Comparison of ENCODE assay signal across 11 mouse cellular contexts in genomic region chr9:73063621-73064290, GRCm38 (mm10). TPM values are rescaled to one million over a fixed set of nuclear protein-coding genes. Genes with fewer than 3 reads are reported as not detected.
DNase-seq lines count a peak whose midpoint lies in the region; ATAC-seq lines count a peak whose summit lies in the region.
"Had no signal": no experiment of that assay in that cellular context is flagged by ENCODE, and none has a peak within 500 bp of the region (broad histone marks: within the 10 kb centered on the region; RNA-seq: fewer than 3 reads in every experiment).

No protein-coding gene starts in this region.

- DNase-seq in heart, postnatal 14 days, result no peak
- DNase-seq in embryonic facial prominence, embryonic 11.5 days (ENCODE audit: low spot score), result peak; percentile 81
- no peak for DNase-seq in cerebellum, postnatal 36 days
- no peak for DNase-seq in cerebellum, adult 9-11 months
- DNase-seq in right cerebral cortex, adult 18-20 months, result no peak
- DNase-seq: cerebellum, adult 8-10 months; thymus, postnatal 36 days had no signal

- no peak overlapping the region for H3K27ac ChIP-seq in heart, embryonic 15.5 days
- peak overlapping the region; percentile 7; the same call in 1 of the 2 replicates for H3K27ac ChIP-seq in embryonic facial prominence, embryonic 11.5 days (replicated peaks; ENCODE audit: low read depth, low read length)
- H3K27ac ChIP-seq in kidney, embryonic 14.5 days (ENCODE audit: low read depth, low read length), result no peak overlapping the region; the same call in 1 of the 2 replicates
- no peak overlapping the region for H3K27ac ChIP-seq in neural tube, embryonic 12.5 days

- H3K4me1 ChIP-seq in heart, embryonic 15.5 days (replicated peaks), result peaks cover 19% of the 10 kb centered on the region
- no peaks in the 10 kb centered on the region for H3K4me1 ChIP-seq in embryonic facial prominence, embryonic 11.5 days (ENCODE audit: control insufficient read depth, insufficient read depth, low read length)
- H3K4me1 ChIP-seq in kidney, embryonic 14.5 days (ENCODE audit: control insufficient read depth, insufficient read depth, low read length), result peaks cover 20% of the 10 kb centered on the region; the same call in 1 of the 2 replicates
- H3K4me1 ChIP-seq in neural tube, embryonic 12.5 days, result peaks cover 24% of the 10 kb centered on the region

- H3K36me3 ChIP-seq in heart, embryonic 15.5 days, result no peaks in the 10 kb centered on the region; the same call in 1 of the 2 replicates
- H3K36me3 ChIP-seq in embryonic facial prominence, embryonic 11.5 days (replicated peaks; ENCODE audit: control insufficient read depth, insufficient read depth, low read depth, low read length), result no peaks in the 10 kb centered on the region
- no peaks in the 10 kb centered on the region for H3K36me3 ChIP-seq in kidney, embryonic 14.5 days (ENCODE audit: control insufficient read depth, insufficient read depth, low read length)
- H3K36me3 ChIP-seq in neural tube, embryonic 12.5 days, result no peaks in the 10 kb centered on the region

- no peaks in the 10 kb centered on the region for H3K27me3 ChIP-seq in heart, embryonic 15.5 days
- H3K27me3 ChIP-seq in embryonic facial prominence, embryonic 11.5 days (ENCODE audit: control insufficient read depth, insufficient read depth, low read length), result no peaks in the 10 kb centered on the region
- no peaks in the 10 kb centered on the region for H3K27me3 ChIP-seq in kidney, embryonic 14.5 days (ENCODE audit: control insufficient read depth, insufficient read depth, low read length)
- no peaks in the 10 kb centered on the region for H3K27me3 ChIP-seq in neural tube, embryonic 12.5 days (replicated peaks)

- peak overlapping the region; percentile 36 for H3K4me2 ChIP-seq in heart, embryonic 15.5 days
- H3K4me2 ChIP-seq in embryonic facial prominence, embryonic 11.5 days (ENCODE audit: low read depth, low read length), result peak overlapping the region; percentile 38
- H3K4me2 ChIP-seq in kidney, embryonic 14.5 days (replicated peaks; ENCODE audit: low read depth, low read length), result peak overlapping the region; percentile 37
- peak overlapping the region; percentile 34 for H3K4me2 ChIP-seq in neural tube, embryonic 12.5 days (replicated peaks)

- H3K4me3 ChIP-seq in heart, embryonic 15.5 days, result no peak overlapping the region
- H3K4me3 ChIP-seq in embryonic facial prominence, embryonic 11.5 days (ENCODE audit: low read depth, low read length), result no peak overlapping the region
- H3K4me3 ChIP-seq in kidney, embryonic 14.5 days (ENCODE audit: low read length), result peak overlapping the region; percentile 10
- no peak overlapping the region for H3K4me3 ChIP-seq in neural tube, embryonic 12.5 days

- ATAC-seq in heart, embryonic 15.5 days (replicated peaks; ENCODE audit: insufficient number of reproducible peaks, insufficient read depth, low FRiP score, low read depth), result no peak; the same call in 1 of the 2 replicates
- ATAC-seq in embryonic facial prominence, embryonic 11.5 days (replicated peaks; ENCODE audit: insufficient number of reproducible peaks, low FRiP score, low TSS enrichment, low read depth), result peak; percentile 64; the same call in 1 of the 2 replicates
- ATAC-seq in kidney, embryonic 14.5 days (ENCODE audit: low FRiP score, low TSS enrichment), result peak; percentile 51; the same call in 1 of the 2 replicates
- ATAC-seq in neural tube, embryonic 12.5 days (ENCODE audit: low FRiP score, low read depth), result no peak

- no peaks in the 10 kb centered on the region for H3K9me3 ChIP-seq in heart, embryonic 15.5 days (replicated peaks)
- H3K9me3 ChIP-seq in embryonic facial prominence, embryonic 11.5 days (replicated peaks; ENCODE audit: control insufficient read depth, low read length), result no peaks in the 10 kb centered on the region
- H3K9me3 ChIP-seq in kidney, embryonic 14.5 days (ENCODE audit: control insufficient read depth, low read length), result no peaks in the 10 kb centered on the region
- no peaks in the 10 kb centered on the region for H3K9me3 ChIP-seq in neural tube, embryonic 12.5 days
- H3K9me3 ChIP-seq: G1E had no signal

- intact Hi-C loops in heart, postnatal 14 days (cut with DNase I), result no loop called here

- H3K9ac ChIP-seq in heart, embryonic 15.5 days, result no peak overlapping the region
- H3K9ac ChIP-seq in embryonic facial prominence, embryonic 11.5 days (replicated peaks; ENCODE audit: low read length), result peak overlapping the region; percentile 32; the same call in 1 of the 2 replicates
- peak overlapping the region; percentile 8; the same call in 1 of the 2 replicates for H3K9ac ChIP-seq in kidney, embryonic 14.5 days (ENCODE audit: low read depth, low read length)
- H3K9ac ChIP-seq in neural tube, embryonic 12.5 days, result no peak overlapping the region

- WGBS in heart, embryonic 15.5 days, result 28% methylated on average over 15 of the region's 15 CpGs
- 13% methylated on average over 15 of the region's 15 CpGs for WGBS in embryonic facial prominence, embryonic 11.5 days
- 11% methylated on average over 15 of the region's 15 CpGs for WGBS in kidney, embryonic 14.5 days
- 30% methylated on average over 15 of the region's 15 CpGs for WGBS in neural tube, embryonic 12.5 days

RNA-seq across cellular contexts. Expression of gene Rab27a, which starts 19.1 kb away (rescaled TPM):
- 3.7 and 7.8 TPM in 2 replicates for polyA plus RNA-seq in heart, embryonic 15.5 days (2015; fragmentation: Nextera tagmentation; extraction: Ambion mirVana)
- 1 to 10 TPM; 5.6 to 6.7 TPM for total RNA-seq in heart, postnatal 14 days (2021)
- polyA plus RNA-seq in embryonic facial prominence, embryonic 11.5 days (2014; fragmentation: Nextera tagmentation; extraction: Ambion mirVana), result 2.4 and 2.5 TPM in 2 replicates
- 1.2 and 1.3 TPM in 2 replicates for polyA plus RNA-seq in kidney, embryonic 14.5 days (2014; fragmentation: Nextera tagmentation; extraction: Ambion mirVana)
- 1.2 and 1.3 TPM in 2 replicates for polyA plus RNA-seq in neural tube, embryonic 12.5 days (2016; fragmentation: Nextera tagmentation; extraction: Ambion mirVana)

RNA-seq across cellular contexts. Expression of gene Pigb, which starts 23.6 kb away (rescaled TPM):
- 4.7 and 8.0 TPM in 2 replicates for polyA plus RNA-seq in heart, embryonic 15.5 days (2015; fragmentation: Nextera tagmentation; extraction: Ambion mirVana)
- total RNA-seq in heart, postnatal 14 days (2021), result 1 to 10 TPM; 2.6 to 2.8 TPM
- polyA plus RNA-seq in embryonic facial prominence, embryonic 11.5 days (2014; fragmentation: Nextera tagmentation; extraction: Ambion mirVana), result 17.9 and 18.1 TPM in 2 replicates
- 12.7 and 18.9 TPM in 2 replicates for polyA plus RNA-seq in kidney, embryonic 14.5 days (2014; fragmentation: Nextera tagmentation; extraction: Ambion mirVana)
- polyA plus RNA-seq in neural tube, embryonic 12.5 days (2016; fragmentation: Nextera tagmentation; extraction: Ambion mirVana), result 9.4 and 13.1 TPM in 2 replicates

RNA-seq across cellular contexts. Expression of gene Khdc3, which starts 37.9 kb away (rescaled TPM):
- not detected in 2 replicates for polyA plus RNA-seq in heart, embryonic 15.5 days (2015; fragmentation: Nextera tagmentation; extraction: Ambion mirVana)
- under 1 TPM; 0.17 to 0.22 TPM for total RNA-seq in heart, postnatal 14 days (2021)
- 0.28 TPM in 1 of 2 replicates, not detected in the other for polyA plus RNA-seq in embryonic facial prominence, embryonic 11.5 days (2014; fragmentation: Nextera tagmentation; extraction: Ambion mirVana)
- polyA plus RNA-seq in kidney, embryonic 14.5 days (2014; fragmentation: Nextera tagmentation; extraction: Ambion mirVana), result 0.14 TPM in 1 of 2 replicates, not detected in the other
- polyA plus RNA-seq in neural tube, embryonic 12.5 days (2016; fragmentation: Nextera tagmentation; extraction: Ambion mirVana), result not detected in 2 replicates

RNA-seq across cellular contexts. Expression of gene Gm20509, which starts 38.5 kb away (rescaled TPM):
- not detected in 2 replicates for polyA plus RNA-seq in heart, embryonic 15.5 days (2015; fragmentation: Nextera tagmentation; extraction: Ambion mirVana)
- total RNA-seq in heart, postnatal 14 days (2021), result not detected
- 0.24 TPM in 1 of 2 replicates, not detected in the other for polyA plus RNA-seq in embryonic facial prominence, embryonic 11.5 days (2014; fragmentation: Nextera tagmentation; extraction: Ambion mirVana)
- polyA plus RNA-seq in kidney, embryonic 14.5 days (2014; fragmentation: Nextera tagmentation; extraction: Ambion mirVana), result not detected in 2 replicates
- polyA plus RNA-seq in neural tube, embryonic 12.5 days (2016; fragmentation: Nextera tagmentation; extraction: Ambion mirVana), result not detected in 2 replicates
- total RNA-seq: G1E had no signal
- polyA plus RNA-seq: G1E had no signal

RNA-seq across cellular contexts. Expression of gene Rsl24d1, which starts 49.5 kb away (rescaled TPM):
- 77.1 and 79.6 TPM in 2 replicates for polyA plus RNA-seq in heart, embryonic 15.5 days (2015; fragmentation: Nextera tagmentation; extraction: Ambion mirVana)
- 10 to 100 TPM; 48.5 to 56.0 TPM for total RNA-seq in heart, postnatal 14 days (2021)
- 183 and 193 TPM in 2 replicates for polyA plus RNA-seq in embryonic facial prominence, embryonic 11.5 days (2014; fragmentation: Nextera tagmentation; extraction: Ambion mirVana)
- polyA plus RNA-seq in kidney, embryonic 14.5 days (2014; fragmentation: Nextera tagmentation; extraction: Ambion mirVana), result 149 and 176 TPM in 2 replicates
- polyA plus RNA-seq in neural tube, embryonic 12.5 days (2016; fragmentation: Nextera tagmentation; extraction: Ambion mirVana), result 116 TPM in 2 replicates

Comparison
In these comparisons a context has a peak if more than half of its experiments do, and no peak if none do; other contexts are left out.
1. ATAC-seq: peak in embryonic facial prominence, embryonic 11.5 days (single experiment) and kidney, embryonic 14.5 days (single experiment); none in heart, embryonic 15.5 days (single experiment) and neural tube, embryonic 12.5 days (single experiment).
2. H3K9ac ChIP-seq: peak in embryonic facial prominence, embryonic 11.5 days (single experiment) and kidney, embryonic 14.5 days (single experiment); none in heart, embryonic 15.5 days (single experiment) and neural tube, embryonic 12.5 days (single experiment).
3. Peak in every context shown above with its lines, with median percentiles within 50 percentile points of each other: H3K4me2 ChIP-seq.